Mouse (Mus musculus) left cerebral cortex, adult 6 months (tissue): Measurements from ENCODE around the gene Slitrk1. TPM values are rescaled to one million over a fixed set of nuclear protein-coding genes. Genes with fewer than 3 reads are reported as not detected.

Experiments used
- long read RNA-seq, 2 experiments: library from polyadenylated mRNA; unstranded; transcript quantifications; one replicate each; pipeline ENCODE4 v2.0.0; 2019 to 2020
- polyA plus RNA-seq: library from polyadenylated mRNA; unstranded; fragments of <200 nt; fragmentation: Nextera tagmentation; gene quantifications from 2 replicates; pipeline ENCODE4 v1.2.3, GENCODE M21; 2021

The Slitrk1 gene
- 10.1 and 13.9 TPM in 2 replicates for polyA plus RNA-seq
- long read RNA-seq, experiment 1, full-length matches to known transcripts = 47 of 49 reads
- long read RNA-seq, experiment 1, partial matches to known transcripts = 0 of 49 reads
- long read RNA-seq, experiment 1, other reads (novel, unspliced or antisense) = 2 of 49 reads
- long read RNA-seq, experiment 2, full-length matches to known transcripts = 10 of 10 reads
- long read RNA-seq, experiment 2, partial matches to known transcripts = 0 of 10 reads
- long read RNA-seq, experiment 2, other reads (novel, unspliced or antisense) = 0 of 10 reads

DNA sequence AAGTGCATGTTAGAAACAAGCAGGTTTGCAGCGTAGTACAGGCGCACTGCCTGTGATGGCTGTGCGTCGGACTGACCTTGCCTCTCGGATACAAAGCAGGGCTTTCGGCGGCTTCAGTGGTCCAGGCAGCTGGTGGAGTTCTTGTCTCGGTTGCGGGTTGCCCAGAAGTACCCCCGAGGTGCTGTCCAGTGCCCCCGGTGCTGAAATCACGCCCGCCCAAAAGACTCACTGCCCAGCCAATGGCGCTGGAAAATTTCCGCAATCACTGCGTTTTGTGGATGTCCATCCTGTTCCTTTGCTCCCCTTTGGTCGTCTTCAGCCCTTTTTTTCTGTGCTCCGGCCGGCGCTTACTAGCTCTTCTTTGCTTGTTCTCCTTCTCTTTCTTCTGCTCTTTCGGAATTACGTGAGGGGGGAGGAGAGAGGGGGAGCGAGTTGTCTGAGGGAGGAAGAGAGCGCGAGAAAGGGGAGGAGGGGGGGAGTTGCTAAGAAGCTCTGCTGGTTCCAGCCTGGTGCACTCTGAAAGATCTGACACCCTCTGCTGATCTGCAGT, at the start of gene Slitrk1:
Gene Slitrk1, minus strand, starts transcription at position 445 of the 550 bp plus-strand sequence.

